Mouse (Mus musculus) cortical plate, adult 2 months (tissue): ENCODE measurements around the gene Nt5e.

ENCODE experiments used
- CTCF ChIP-seq: fragments of 200-500 bp; IDR thresholded peaks from 2 replicates; pipeline ENCODE4 v1.5.1; 2011; ENCODE audit warnings: mild to moderate bottlenecking, control low read depth, low read length; ENCODE audit not compliant: insufficient read depth; ENCODE audit errors: extremely low read depth
- POLR2A ChIP-seq: fragments of 200-500 bp; IDR thresholded peaks from 2 replicates; pipeline ENCODE4 v1.6.1; 2011; ENCODE audit warnings: mild to moderate bottlenecking, low read length, control low read depth; ENCODE audit not compliant: insufficient read depth; ENCODE audit errors: extremely low read depth

- TF ChIP-seq CTCF (no peak), POLR2A (no peak)
Measured at GRCm38 (mm10) chr9:88297871-88298658, 28.9 kb upstream of the Nt5e start.
